Mouse (Mus musculus) limb, embryonic 10.5 days (tissue): ENCODE measurements around the gene Adtrp. TPM values are rescaled to one million over a fixed set of nuclear protein-coding genes. Genes with fewer than 3 reads are reported as not detected.

ENCODE experiments used
- DNase-seq: peaks from one replicate; pipeline ENCODE4 v3.0.0-alpha.2; 2017; ENCODE audit warnings: low spot score
- H3K27ac ChIP-seq: fragments of 300-500 bp; sonication (generic); 2 replicates; pipeline ENCODE4 v1.5.1; 2016; ENCODE audit warnings: mild to moderate bottlenecking
- H3K27me3 ChIP-seq: fragments of 300-500 bp; sonication (generic); 2 replicates; pipeline ENCODE4 v1.6.1; 2016; ENCODE audit warnings: low read depth, mild to moderate bottlenecking; ENCODE audit not compliant: poor library complexity, severe bottlenecking
- H3K36me3 ChIP-seq: fragments of 300-500 bp; sonication (generic); 2 replicates; pipeline ENCODE4 v1.6.1; 2016; ENCODE audit warnings: mild to moderate bottlenecking, moderate library complexity
- H3K4me1 ChIP-seq: fragments of 300-500 bp; sonication (generic); 2 replicates; pipeline ENCODE4 v1.6.1; 2016
- H3K4me3 ChIP-seq: fragments of 300-500 bp; sonication (generic); 2 replicates; pipeline ENCODE4 v1.5.1; 2016; ENCODE audit warnings: mild to moderate bottlenecking, moderate library complexity
- H3K9me3 ChIP-seq: fragments of 300-500 bp; sonication (generic); replicated peaks from 2 replicates; pipeline ENCODE4 v1.6.1; 2016; ENCODE audit warnings: mild to moderate bottlenecking
- WGBS: fragments of 180-500 bp; shearing (Covaris S2); methylation state at CpG from one replicate; pipeline ENCODE4 v1.1.7; 2016; 5-methylcytosine and 5-hydroxymethylcytosine counted together
- polyA plus RNA-seq: library from polyadenylated mRNA; unstranded; fragments of >200 nt; fragmentation: Nextera tagmentation; extraction: Ambion mirVana; gene quantifications from 2 replicates; pipeline ENCODE4 v1.2.1, GENCODE M21; 2016

Adtrp gene
- polyA plus RNA-seq = 0.26 TPM in 1 of 2 replicates, not detected in the other

DNA sequence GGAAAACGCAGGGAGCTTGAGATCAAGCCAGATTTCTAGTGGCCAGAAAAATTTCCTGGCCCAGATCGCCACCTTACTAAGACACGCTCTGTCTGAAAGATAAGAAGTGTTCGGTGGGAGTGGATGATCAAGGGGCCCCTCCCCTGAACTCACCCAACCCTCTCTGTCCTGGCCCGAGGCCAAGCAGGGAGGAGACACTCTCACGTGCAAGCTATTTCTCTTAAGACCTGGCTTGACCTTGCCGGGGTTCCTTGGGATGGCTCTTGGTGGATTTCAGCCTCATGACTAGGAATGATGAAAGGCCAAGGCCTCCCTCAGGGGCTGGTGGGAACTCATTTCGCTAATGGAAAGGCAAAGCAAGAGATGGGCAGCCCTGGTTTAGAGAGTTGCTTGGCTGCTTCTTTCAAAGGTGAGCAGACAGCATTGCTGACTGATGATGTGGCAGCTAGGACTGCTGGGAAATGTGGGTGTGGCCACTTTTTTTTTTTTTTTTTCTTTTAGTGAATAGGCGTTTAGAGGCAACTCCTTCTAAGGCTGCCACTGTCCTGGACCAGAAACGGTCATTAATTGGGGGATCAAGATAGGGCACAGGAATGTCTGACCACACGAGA is at the start of gene Adtrp:
Gene Adtrp (minus strand): TSS at position 169 of the 611 bp plus-strand sequence.
- Histone ChIP-seq H3K27me3 (no peaks in the 10 kb centered on the region), H3K27ac (no peak within 1 kb of the TSS), H3K9me3 (no peaks in the 10 kb centered on the region), H3K4me1 (no peaks in the 10 kb centered on the region), H3K36me3 (no peaks in the 10 kb centered on the region), H3K4me3 (no peak within 1 kb of the TSS)
- DNase-seq = no peak
- 83% methylated on average over 11 of the region's 11 CpGs for WGBS

DNA sequence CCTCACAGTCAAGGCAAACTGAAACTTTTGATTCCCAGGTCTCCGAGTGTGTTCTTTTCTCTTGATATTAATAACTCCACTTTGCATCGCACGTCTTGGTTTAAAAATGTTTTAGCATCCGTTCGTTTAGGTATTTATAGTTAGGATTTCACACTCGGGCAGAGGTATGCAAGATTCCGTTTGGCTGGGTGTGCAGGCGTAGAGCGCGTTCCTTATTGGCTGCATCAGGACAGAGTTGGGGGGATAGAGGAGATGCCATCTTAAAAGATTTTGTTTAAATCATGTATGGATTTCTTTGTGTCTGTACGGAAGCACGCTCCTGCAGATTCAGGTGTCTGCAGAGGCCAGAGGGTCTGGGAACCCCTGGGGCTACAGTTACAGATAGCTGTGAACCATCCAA is 44.5 kb upstream of the Adtrp start:
- Histone ChIP-seq H3K36me3 (no peaks in the 10 kb centered on the region), H3K27ac (no peak overlapping the region), H3K4me3 (no peak overlapping the region), H3K4me1 (no peaks in the 10 kb centered on the region), H3K9me3 (no peaks in the 10 kb centered on the region), H3K27me3 (no peaks in the 10 kb centered on the region)
- WGBS = 95% methylated on average over 12 of the region's 12 CpGs
- DNase-seq = no peak

DNA sequence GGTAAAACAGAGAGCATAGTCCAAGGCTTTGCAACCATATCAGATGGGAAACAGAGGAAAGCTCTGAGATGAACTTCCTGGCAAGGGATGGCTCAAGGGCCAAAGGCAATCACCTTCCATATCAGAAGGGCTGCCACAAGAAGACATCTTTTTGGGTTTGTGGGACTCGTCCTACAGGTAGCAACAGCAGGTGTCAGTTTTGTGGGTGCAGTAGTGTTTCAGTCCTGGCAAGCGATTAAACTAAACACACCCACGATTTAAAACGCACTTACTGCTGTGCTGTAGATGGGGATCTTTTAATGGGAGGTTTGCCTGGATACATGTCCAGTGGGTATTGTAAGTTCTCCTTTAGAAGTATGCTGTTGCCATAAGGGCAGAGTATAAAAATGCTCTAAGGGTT is 43.1 kb upstream of the Adtrp start:
- H3K4me1 ChIP-seq = no peaks in the 10 kb centered on the region
- no peaks in the 10 kb centered on the region for H3K9me3 ChIP-seq
- no peak for DNase-seq
- H3K27ac ChIP-seq = no peak overlapping the region
- H3K4me3 ChIP-seq = no peak overlapping the region
- WGBS = 94% methylated on average over 4 of the region's 4 CpGs
- H3K27me3 ChIP-seq = no peaks in the 10 kb centered on the region
- H3K36me3 ChIP-seq = no peaks in the 10 kb centered on the region

DNA sequence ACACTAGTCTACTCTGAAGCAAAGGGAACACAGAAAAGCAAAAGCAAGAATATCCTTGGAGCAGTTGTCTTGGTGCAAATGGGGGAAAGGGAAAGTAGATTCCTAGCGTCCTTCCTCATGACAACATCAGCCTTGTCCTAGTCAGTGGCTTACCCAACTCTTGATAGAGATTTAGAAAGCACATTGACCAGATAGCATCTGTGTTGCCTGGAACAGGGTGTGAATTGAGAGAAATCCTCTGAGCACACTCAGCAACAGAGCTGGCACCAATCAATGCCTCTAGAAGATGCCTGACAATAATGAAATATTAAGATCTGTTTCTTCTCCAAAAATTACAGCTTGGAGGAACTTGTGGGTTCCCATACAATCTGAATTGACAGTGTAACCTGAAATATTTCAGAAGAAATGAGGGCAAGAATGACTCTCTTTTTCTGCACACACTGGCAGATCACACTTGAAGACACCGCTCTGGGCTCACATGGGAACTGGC is 42.7 kb upstream of the Adtrp start:
- 93% methylated on average over 2 of the region's 2 CpGs for WGBS
- no peak for DNase-seq
- Histone ChIP-seq H3K4me1 (no peaks in the 10 kb centered on the region), H3K27ac (no peak overlapping the region), H3K36me3 (no peaks in the 10 kb centered on the region), H3K27me3 (no peaks in the 10 kb centered on the region), H3K4me3 (no peak overlapping the region), H3K9me3 (no peaks in the 10 kb centered on the region)

DNA sequence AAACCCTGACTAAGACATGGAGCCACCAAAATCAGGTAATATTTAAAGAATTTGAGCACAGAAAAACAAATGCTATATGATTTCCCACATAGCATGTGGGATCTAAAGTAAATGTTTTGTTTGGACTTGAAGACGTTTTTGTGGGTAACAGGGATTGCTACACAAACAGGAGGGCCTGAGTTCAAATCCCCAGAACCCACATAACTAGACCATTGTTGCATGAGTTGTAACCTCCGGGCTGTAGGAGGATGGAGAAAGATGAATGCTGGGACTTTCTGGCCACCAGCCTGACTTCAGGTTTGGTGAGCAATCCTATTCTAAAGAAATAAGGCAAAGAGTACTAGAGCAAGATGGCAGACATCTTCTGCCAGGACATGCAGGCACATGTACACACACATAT is 41.2 kb upstream of the Adtrp start:
- Histone ChIP-seq H3K27me3 (no peaks in the 10 kb centered on the region), H3K4me1 (no peaks in the 10 kb centered on the region), H3K4me3 (no peak overlapping the region), H3K9me3 (no peaks in the 10 kb centered on the region), H3K36me3 (no peaks in the 10 kb centered on the region), H3K27ac (no peak overlapping the region)
- WGBS = 91% methylated on average over 2 of the region's 2 CpGs
- DNase-seq = no peak

DNA sequence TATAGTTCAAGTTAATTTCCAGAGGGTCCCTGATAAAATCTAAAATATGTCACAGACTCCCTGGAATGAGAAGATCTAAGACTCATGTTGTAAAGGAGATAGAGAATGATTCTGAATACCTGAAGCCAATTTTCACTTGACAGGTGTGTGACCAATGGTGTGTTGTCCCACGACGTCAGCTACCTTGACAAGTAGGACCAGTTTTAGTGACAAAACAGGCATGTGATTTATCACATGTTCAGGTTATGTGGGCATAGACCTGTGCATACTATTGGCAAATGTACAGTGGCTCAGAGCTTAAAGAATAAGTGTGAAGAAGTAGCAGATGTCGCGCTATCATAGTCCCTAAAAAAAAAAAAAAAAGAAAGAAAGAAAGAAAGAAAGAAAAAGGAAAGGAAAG is 38.6 kb upstream of the Adtrp start:
- Histone ChIP-seq H3K9me3 (no peaks in the 10 kb centered on the region), H3K36me3 (no peaks in the 10 kb centered on the region)
- 95% methylated on average over 4 of the region's 4 CpGs for WGBS

DNA sequence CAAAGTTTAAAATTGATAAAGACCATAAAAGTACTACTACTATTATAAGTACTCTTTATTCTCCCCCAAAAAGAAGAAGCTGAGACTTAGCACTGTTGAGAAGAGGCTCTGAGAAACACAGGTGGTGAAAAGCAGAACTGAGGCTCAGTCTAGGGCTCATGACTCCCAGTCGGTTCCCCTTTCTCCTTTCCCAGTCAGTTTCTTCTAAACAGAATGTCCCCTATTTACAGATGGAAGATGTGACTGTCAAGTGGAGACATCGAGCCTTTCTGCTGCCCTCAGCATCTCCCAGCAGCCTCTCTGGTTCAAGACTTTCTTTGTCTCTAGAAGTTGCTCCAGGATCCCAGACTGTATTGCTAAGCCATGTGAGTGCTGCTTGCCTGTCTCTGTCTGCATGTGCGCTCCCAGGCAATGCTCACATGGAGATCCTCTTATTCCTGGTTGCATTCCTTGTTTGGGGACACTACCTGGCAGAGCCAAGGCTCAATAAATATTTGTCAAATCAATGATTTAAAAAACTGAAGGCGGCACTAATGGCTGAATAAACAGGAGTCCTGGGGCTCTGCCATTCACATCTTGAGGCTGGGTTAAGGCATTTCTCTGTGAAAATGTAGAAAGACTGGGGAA is 36.3 kb upstream of the Adtrp start:
- no peaks in the 10 kb centered on the region for H3K36me3 ChIP-seq
- 84% methylated on average over 4 of the region's 4 CpGs for WGBS
- no peaks in the 10 kb centered on the region for H3K27me3 ChIP-seq
- no peak overlapping the region for H3K4me3 ChIP-seq
- no peaks in the 10 kb centered on the region for H3K9me3 ChIP-seq
- H3K4me1 ChIP-seq = no peaks in the 10 kb centered on the region
- no peak for DNase-seq
- H3K27ac ChIP-seq = no peak overlapping the region

More for the DNA sequence above, 38.6 kb upstream of the Adtrp start:
- Histone ChIP-seq H3K4me1 (no peaks in the 10 kb centered on the region), H3K27ac (no peak overlapping the region), H3K4me3 (no peak overlapping the region), H3K27me3 (no peaks in the 10 kb centered on the region)
- DNase-seq = no peak

DNA sequence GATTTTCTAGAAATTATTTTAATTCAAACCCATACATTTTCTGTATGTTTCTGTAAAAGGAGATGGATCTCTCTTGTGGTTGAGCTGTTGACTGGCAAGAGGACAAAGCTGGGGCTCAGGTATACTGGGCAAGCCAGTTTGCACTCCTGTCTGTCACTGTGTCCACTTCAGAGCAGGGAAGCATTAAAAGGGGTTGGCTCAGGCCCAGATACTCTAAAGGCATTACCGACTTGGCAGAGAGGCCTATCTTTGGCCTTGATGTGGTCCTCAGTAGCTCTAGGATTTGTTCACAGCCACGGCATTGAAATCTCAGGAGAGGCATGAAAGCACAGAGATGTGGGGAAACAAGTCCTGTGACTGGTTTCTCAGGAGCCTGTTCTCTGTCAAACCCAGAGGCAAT is 33.7 kb upstream of the Adtrp start:
- 79% methylated on average over 2 of the region's 2 CpGs for WGBS

DNA sequence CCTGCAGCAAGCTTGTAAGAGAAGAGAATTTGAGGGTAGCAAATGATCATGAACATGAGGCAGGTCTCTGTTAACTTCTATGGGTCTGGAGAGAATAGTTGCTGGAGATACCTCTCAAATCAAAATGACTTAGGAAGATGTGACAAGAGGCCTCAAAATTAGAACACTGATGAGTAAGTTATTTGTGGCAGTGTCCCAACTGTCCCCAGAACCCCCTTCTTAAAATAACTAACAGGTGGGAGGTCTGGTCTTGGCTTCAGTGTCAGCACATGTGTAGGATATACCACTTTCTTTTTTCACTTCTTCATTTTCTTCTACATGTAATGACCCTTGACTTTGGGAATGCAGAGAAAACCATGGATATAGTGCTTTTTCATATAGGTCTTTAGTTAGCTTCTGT is 33.0 kb upstream of the Adtrp start:
- H3K9me3 ChIP-seq = no peaks in the 10 kb centered on the region
- no peaks in the 10 kb centered on the region for H3K27me3 ChIP-seq
- no peaks in the 10 kb centered on the region for H3K4me1 ChIP-seq
- no peak for DNase-seq
- no peak overlapping the region for H3K4me3 ChIP-seq
- H3K27ac ChIP-seq = no peak overlapping the region
- no peaks in the 10 kb centered on the region for H3K36me3 ChIP-seq

More for the DNA sequence above, 33.7 kb upstream of the Adtrp start:
- H3K36me3 ChIP-seq = no peaks in the 10 kb centered on the region
- H3K27ac ChIP-seq = no peak overlapping the region
- H3K4me3 ChIP-seq = no peak overlapping the region
- no peaks in the 10 kb centered on the region for H3K9me3 ChIP-seq
- no peaks in the 10 kb centered on the region for H3K27me3 ChIP-seq
- no peak for DNase-seq
- H3K4me1 ChIP-seq = no peaks in the 10 kb centered on the region

DNA sequence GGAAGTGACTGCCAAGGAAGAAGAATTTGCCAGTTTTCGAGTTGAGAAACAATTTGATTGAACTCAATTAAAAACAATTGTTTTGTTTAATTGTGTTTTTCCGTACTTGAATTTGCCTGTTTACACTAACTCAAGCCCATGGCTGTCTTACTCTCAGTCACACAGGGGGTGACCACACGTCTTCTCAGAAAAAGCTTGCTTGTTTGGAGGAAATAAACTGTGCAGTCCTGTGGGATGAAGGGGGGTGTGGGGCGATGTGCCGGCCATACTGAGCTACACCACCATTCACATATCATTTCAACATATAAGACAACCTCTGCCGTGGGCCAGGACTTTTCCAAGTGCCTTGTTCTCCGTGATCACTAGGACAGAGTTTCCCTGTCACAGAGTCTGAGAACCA is 25.2 kb upstream of the Adtrp start:
- no peak for DNase-seq
- no peaks in the 10 kb centered on the region for H3K36me3 ChIP-seq
- no peaks in the 10 kb centered on the region for H3K27me3 ChIP-seq
- 58% methylated on average over 7 of the region's 7 CpGs for WGBS
- no peak overlapping the region for H3K4me3 ChIP-seq
- H3K27ac ChIP-seq = no peak overlapping the region
- no peaks in the 10 kb centered on the region for H3K9me3 ChIP-seq
- peaks cover 18% of the 10 kb centered on the region for H3K4me1 ChIP-seq

DNA sequence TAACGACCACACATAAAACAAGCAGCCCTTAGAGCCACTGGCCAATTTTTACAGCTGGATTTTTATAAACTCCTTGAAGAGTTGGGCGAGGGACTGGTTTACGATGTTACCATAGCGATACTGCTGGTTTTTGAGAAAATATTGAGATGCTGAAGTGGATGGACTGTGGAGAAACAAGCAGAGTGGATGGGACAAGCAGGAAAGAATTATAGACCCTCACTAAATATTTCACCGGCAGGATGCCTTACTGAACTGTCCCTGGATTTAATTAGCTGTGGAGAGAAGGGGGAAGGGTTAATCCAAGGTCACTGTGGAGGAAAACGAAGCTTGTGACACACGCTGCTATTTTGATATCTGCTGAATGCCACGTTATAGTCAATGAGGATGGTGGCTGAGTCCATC is 24.7 kb upstream of the Adtrp start:
- no peaks in the 10 kb centered on the region for H3K9me3 ChIP-seq
- H3K36me3 ChIP-seq = no peaks in the 10 kb centered on the region
- no peak overlapping the region for H3K27ac ChIP-seq
- 17% methylated on average over 8 of the region's 8 CpGs for WGBS
- H3K27me3 ChIP-seq = no peaks in the 10 kb centered on the region
- H3K4me3 ChIP-seq = no peak overlapping the region
- peaks cover 18% of the 10 kb centered on the region for H3K4me1 ChIP-seq
- peak; percentile 29 for DNase-seq

DNA sequence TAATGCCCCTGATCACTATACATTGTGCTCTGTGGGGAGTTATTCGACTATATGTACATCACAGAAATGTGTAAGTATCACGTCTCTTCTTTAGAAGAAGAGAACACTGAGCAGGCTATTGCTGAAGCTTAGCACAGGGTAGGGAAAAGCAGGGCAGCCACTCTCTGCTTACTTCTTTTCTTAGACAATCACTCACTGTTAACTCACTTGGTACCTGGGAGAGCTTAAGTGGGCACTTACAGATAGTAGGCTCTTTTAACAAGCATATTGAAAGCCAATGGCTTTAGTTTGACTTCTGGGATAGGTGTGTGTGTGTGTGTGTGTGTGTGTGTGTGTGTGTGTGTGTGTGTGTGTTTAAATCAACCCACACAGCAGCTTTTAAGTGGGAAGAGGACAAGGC is 20.0 kb upstream of the Adtrp start:
- no peak for DNase-seq
- WGBS = 96% methylated on average over 2 of the region's 2 CpGs

DNA sequence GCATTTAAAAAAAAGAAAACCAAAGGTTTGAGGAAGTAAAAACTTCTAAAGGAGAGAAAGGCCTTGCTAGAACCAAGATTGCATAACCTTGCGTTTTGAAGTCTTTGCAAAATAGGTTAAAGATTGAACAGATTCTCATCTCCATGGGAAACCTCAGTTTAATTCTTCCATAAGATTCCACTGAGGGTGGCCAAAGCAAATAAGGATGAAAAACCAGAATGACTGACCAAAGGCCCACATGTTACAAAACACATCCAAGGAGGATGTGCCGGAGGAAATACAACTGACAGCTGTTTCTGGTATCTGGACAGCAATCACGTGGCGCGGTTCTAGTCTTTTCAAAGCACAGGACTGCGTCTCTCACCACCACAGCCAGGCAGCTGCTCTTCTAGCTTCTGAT is 18.1 kb upstream of the Adtrp start:
- Histone ChIP-seq H3K27me3 (no peaks in the 10 kb centered on the region), H3K4me3 (no peak overlapping the region), H3K27ac (no peak overlapping the region), H3K9me3 (no peaks in the 10 kb centered on the region), H3K36me3 (no peaks in the 10 kb centered on the region), H3K4me1 (no peaks in the 10 kb centered on the region)
- DNase-seq = no peak
- 86% methylated on average over 6 of the region's 6 CpGs for WGBS

More for the DNA sequence above, 20.0 kb upstream of the Adtrp start:
- Histone ChIP-seq H3K36me3 (no peaks in the 10 kb centered on the region), H3K4me3 (no peak overlapping the region), H3K4me1 (peaks cover 14% of the 10 kb centered on the region), H3K27ac (no peak overlapping the region), H3K9me3 (no peaks in the 10 kb centered on the region), H3K27me3 (no peaks in the 10 kb centered on the region)

DNA sequence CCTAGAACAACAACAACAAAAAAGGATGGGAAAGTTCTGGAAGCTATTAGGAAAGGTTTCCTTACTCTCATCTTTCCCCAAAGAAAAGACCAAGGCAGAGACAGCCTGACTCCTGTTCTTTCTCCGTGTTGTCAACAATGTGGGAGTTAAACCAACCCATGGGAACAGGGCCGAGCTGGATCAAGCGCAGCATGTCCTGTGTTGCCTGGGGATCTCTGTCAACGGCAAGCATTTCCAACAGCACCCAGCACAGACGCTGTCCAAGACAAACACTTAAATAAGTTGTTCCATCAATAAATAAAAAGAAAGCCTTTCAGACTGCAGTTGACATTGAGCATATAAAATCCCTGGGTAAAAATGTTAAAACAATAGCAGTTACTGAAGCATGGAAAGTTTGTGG is 17.6 kb upstream of the Adtrp start:
- Histone ChIP-seq H3K36me3 (no peaks in the 10 kb centered on the region), H3K4me1 (no peaks in the 10 kb centered on the region), H3K27ac (no peak overlapping the region), H3K27me3 (no peaks in the 10 kb centered on the region), H3K9me3 (no peaks in the 10 kb centered on the region), H3K4me3 (no peak overlapping the region)
- 86% methylated on average over 5 of the region's 5 CpGs for WGBS
- no peak for DNase-seq
